Mouse (Mus musculus) heart, postnatal 0 days (tissue): ENCODE results near the gene Gm10447. TPM values are rescaled to one million over a fixed set of nuclear protein-coding genes. Genes with fewer than 3 reads are reported as not detected.
"Not testable (repeated sequence)": the region's sequence is repeated elsewhere in the genome, so short reads cannot be mapped to it uniquely, and the experiment has no call there.

Source experiments
- ATAC-seq: fragments of 200-750 bp; cut with Nextera tagmentation; 2 replicates; pipeline ENCODE4 v1.8.0; 2017; ENCODE audit warnings: low read depth, moderate number of reproducible peaks, moderate library complexity; ENCODE audit not compliant: insufficient read depth
- DNase-seq: peaks from one replicate; pipeline ENCODE4 v3.0.0-alpha.2; 2016; ENCODE audit warnings: low spot score
- H3K27ac ChIP-seq: fragments of 300-500 bp; sonication (generic); 2 replicates; pipeline ENCODE4 v1.5.1; 2014; ENCODE audit warnings: low read depth, mild to moderate bottlenecking
- H3K27me3 ChIP-seq: fragments of 300-500 bp; sonication (generic); 2 replicates; pipeline ENCODE4 v1.6.1; 2014; ENCODE audit warnings: low read length, mixed read lengths; ENCODE audit not compliant: control insufficient read depth, insufficient read depth
- H3K36me3 ChIP-seq: fragments of 300-500 bp; sonication (generic); replicated peaks from 2 replicates; pipeline ENCODE4 v1.6.1; 2014; ENCODE audit warnings: low read length, mixed read lengths; ENCODE audit not compliant: control insufficient read depth, insufficient read depth
- H3K4me1 ChIP-seq: fragments of 300-500 bp; sonication (generic); 2 replicates; pipeline ENCODE4 v1.6.1; 2014; ENCODE audit warnings: antibody characterized with exemption; ENCODE audit not compliant: control insufficient read depth, insufficient read depth
- H3K4me2 ChIP-seq: fragments of 300-500 bp; sonication (generic); 2 replicates; pipeline ENCODE4 v1.6.1; 2014; ENCODE audit warnings: low read depth, mild to moderate bottlenecking, low read length, moderate library complexity
- H3K4me3 ChIP-seq: fragments of 300-500 bp; sonication (generic); 2 replicates; pipeline ENCODE4 v1.5.1; 2014; ENCODE audit warnings: low read depth, low read length
- H3K9ac ChIP-seq: fragments of 300-500 bp; sonication (generic); replicated peaks from 2 replicates; pipeline ENCODE4 v1.6.1; 2014; ENCODE audit warnings: low read depth, low read length, mixed read lengths
- H3K9me3 ChIP-seq: fragments of 300-500 bp; sonication (generic); replicated peaks from 2 replicates; pipeline ENCODE4 v1.6.1; 2016; ENCODE audit warnings: low read length; ENCODE audit not compliant: control insufficient read depth
- CTCF ChIP-seq: IDR thresholded peaks from 2 replicates; pipeline ENCODE4 v1.5.1; 2016; ENCODE audit warnings: antibody characterized with exemption, control low read depth, low read depth
- EP300 ChIP-seq: IDR thresholded peaks from 2 replicates; pipeline ENCODE4 v1.6.1; 2016; ENCODE audit warnings: antibody characterized with exemption, low read depth
- WGBS: fragments of 180-500 bp; shearing (Covaris S2); extraction: QIAGEN DNeasy Blood & Tissue Kit; methylation state at CpG from one replicate; pipeline ENCODE4 v1.1.7; 2014; 5-methylcytosine and 5-hydroxymethylcytosine counted together
- polyA plus RNA-seq: library from polyadenylated mRNA; unstranded; fragments of >200 nt; fragmentation: Nextera tagmentation; extraction: Ambion mirVana; gene quantifications from 2 replicates; pipeline ENCODE4 v1.2.1, GENCODE M21; 2015
- total RNA-seq: library from RNA; depleted of rRNA; stranded (reverse); fragments of >200 nt; gene quantifications from 2 replicates; pipeline ENCODE4 v1.2.3, GENCODE M21; 2014; ENCODE audit warnings: low replicate concordance

Gene Gm10447
- total and polyA plus RNA-seq, 2 experiments from 2014 or later = 0.04 TPM; not detected in 1

DNA sequence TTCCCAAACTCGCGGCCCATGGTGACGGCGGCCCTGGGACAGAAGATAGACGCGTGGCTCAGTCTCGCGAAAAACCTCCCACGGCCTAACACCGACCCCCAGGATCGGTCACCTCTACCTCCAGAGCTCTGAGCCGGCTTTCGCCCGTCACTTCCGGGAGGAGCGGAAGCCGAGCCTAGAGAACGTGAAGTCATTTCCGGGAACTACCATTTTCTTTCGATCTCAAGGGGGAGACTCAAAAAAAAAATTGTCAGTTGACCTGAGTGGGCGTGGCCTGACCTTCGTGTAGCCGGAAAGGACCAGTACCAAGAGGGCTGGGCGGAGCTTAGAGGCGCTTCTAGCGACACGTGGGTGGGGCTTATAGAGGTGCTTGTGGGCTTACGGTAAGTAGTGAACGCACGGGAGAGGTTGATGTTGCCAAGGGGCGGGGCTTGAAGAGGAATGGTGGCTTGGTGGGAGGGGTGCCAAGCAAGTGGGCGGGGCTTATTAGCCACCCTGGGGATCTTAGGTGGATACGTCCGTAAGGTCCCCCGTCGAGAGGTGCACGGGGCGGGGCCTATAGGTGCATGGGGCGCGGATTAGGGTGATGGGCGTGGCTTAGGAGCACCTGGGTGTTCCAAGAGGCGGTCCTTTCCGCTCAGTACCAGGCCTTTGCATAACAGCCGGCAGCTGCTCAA lies 26.1 kb downstream of the Gm10447 start, which contains the start of the genes Uqcrq and Gdf9:
Gene Uqcrq (minus strand): TSS at position 162 of the 677 bp plus-strand sequence.
Gene Gdf9 (plus strand): TSS at position 354 of the 677 bp plus-strand sequence.
- under 1% methylated on average over 43 of the region's 44 CpGs for WGBS
- Histone ChIP-seq H3K4me3 (peak within 1 kb of the TSS; percentile 79), H3K36me3 (peaks cover 7% of the 10 kb centered on the region), H3K27me3 (no peaks in the 10 kb centered on the region), H3K4me1 (no peaks in the 10 kb centered on the region), H3K4me2 (peak within 1 kb of the TSS; percentile 84), H3K9ac (peak within 1 kb of the TSS; percentile 88), H3K27ac (peak within 1 kb of the TSS; percentile 93), H3K9me3 (no peaks in the 10 kb centered on the region)
- TF ChIP-seq CTCF (no peak), EP300 (peak; percentile 82)
- ATAC-seq (peak; percentile 95), DNase-seq (peak; percentile 100)

GRCm38 (mm10) chr11:53430300-53430669 lies 26.6 kb downstream of the Gm10447 start:
- Histone ChIP-seq H3K4me2 (peak overlapping the region; percentile 84), H3K27me3 (no peaks in the 10 kb centered on the region), H3K9me3 (no peaks in the 10 kb centered on the region), H3K4me1 (no peaks in the 10 kb centered on the region), H3K4me3 (peak overlapping the region; percentile 79), H3K27ac (peak overlapping the region; percentile 93), H3K36me3 (peaks cover 7% of the 10 kb centered on the region), H3K9ac (peak overlapping the region; percentile 88)
- DNase-seq (peak; percentile 19), ATAC-seq (peak; percentile 16)
- TF ChIP-seq CTCF = no peak
- TF ChIP-seq EP300 = no peak
- whole genome bisulfite sequencing = under 1% methylated on average over 34 of the region's 34 CpGs

GRCm38 (mm10) chr11:53429182-53429581 lies 27.7 kb downstream of the Gm10447 start:
- H3K36me3 ChIP-seq = peaks cover 7% of the 10 kb centered on the region
- no peaks in the 10 kb centered on the region for H3K27me3 ChIP-seq
- no peaks in the 10 kb centered on the region for H3K9me3 ChIP-seq
- H3K9ac ChIP-seq = no peak overlapping the region
- no peak for ATAC-seq
- no peak for DNase-seq
- H3K27ac ChIP-seq = no peak overlapping the region
- H3K4me2 ChIP-seq = peak overlapping the region; percentile 84; the same call in 1 of the 2 replicates
- no peaks in the 10 kb centered on the region for H3K4me1 ChIP-seq
- peak overlapping the region; percentile 79; the same call in 1 of the 2 replicates for H3K4me3 ChIP-seq
- TF ChIP-seq EP300 = no peak
- no peak for TF ChIP-seq CTCF

DNA sequence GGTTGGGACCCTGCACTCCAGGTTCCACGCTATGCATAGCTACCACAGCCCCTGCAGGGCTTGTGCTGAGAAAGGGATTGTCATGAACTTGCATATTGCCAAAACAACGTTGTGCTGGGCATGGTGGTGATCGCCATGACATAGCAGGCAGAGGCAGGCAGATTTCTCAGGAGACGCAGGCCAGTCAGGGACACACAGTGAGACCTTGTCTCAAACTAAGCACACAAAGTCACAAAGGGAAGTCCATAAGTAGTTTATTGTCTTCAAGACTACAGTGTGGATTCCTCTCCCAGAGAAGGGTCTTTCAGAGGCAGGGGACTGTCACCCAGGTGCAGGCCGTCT lies 28.2 kb downstream of the Gm10447 start:
- Histone ChIP-seq H3K9ac (no peak overlapping the region), H3K27ac (no peak overlapping the region), H3K4me3 (no peak overlapping the region), H3K4me1 (no peaks in the 10 kb centered on the region), H3K9me3 (no peaks in the 10 kb centered on the region), H3K36me3 (peaks cover 7% of the 10 kb centered on the region), H3K27me3 (no peaks in the 10 kb centered on the region), H3K4me2 (no peak overlapping the region)
- 92% methylated on average over 5 of the region's 5 CpGs for WGBS
- TF ChIP-seq EP300 = no peak
- TF ChIP-seq CTCF = no peak
- DNase-seq = no peak
- ATAC-seq = no peak

- H3K9me3 ChIP-seq = no peaks in the 10 kb centered on the region
- no peak for ATAC-seq
- H3K9ac ChIP-seq = no peak overlapping the region
- H3K4me2 ChIP-seq = no peak overlapping the region
- no peak for TF ChIP-seq EP300
- TF ChIP-seq CTCF = no peak
- 88% methylated on average over 3 of the region's 3 CpGs for WGBS
- no peaks in the 10 kb centered on the region for H3K27me3 ChIP-seq
- H3K4me3 ChIP-seq = no peak overlapping the region
- H3K4me1 ChIP-seq = no peaks in the 10 kb centered on the region
- H3K27ac ChIP-seq = no peak overlapping the region
- DNase-seq = no peak
- H3K36me3 ChIP-seq = peaks cover 7% of the 10 kb centered on the region
Observed at GRCm38 (mm10) chr11:53427993-53428715, 28.8 kb downstream of the Gm10447 start.

GRCm38 (mm10) chr11:53426914-53427313 lies 30.0 kb downstream of the Gm10447 start:
- WGBS = 41% methylated on average over 3 of the region's 3 CpGs

More at GRCm38 (mm10) chr11:53426914-53427313, 30.0 kb downstream of the Gm10447 start:
- not testable (repeated sequence) for H3K27ac ChIP-seq, ATAC-seq, H3K4me1 ChIP-seq, H3K27me3 ChIP-seq, H3K9me3 ChIP-seq, H3K9ac ChIP-seq, H3K4me3 ChIP-seq, DNase-seq, H3K36me3 ChIP-seq, H3K4me2 ChIP-seq
